Mouse (Mus musculus): ENCODE measurements at regions not wholly inside any gene's neighbourhood (a gene's known extent, or its start where the extent isn't known, plus 50 kb on each side); places are given as distances from the start of the nearest gene placed in this dataset.

- ATAC-seq (ENCODE audit: low FRiP score, low TSS enrichment), result peak; percentile 45
These were observed 330.9 kb downstream of the Mllt3 start for GRCm38 (mm10) chr4:87702290-87702689.

GRCm38 (mm10) chr4:87701024-87701423 lies 332.1 kb downstream of the Mllt3 start:
- WGBS, result 80% methylated on average over 4 of the region's 4 CpGs
- Histone ChIP-seq H3K27ac (ENCODE audit: low read depth, low read length) (no peak overlapping the region), H3K36me3 (ENCODE audit: control insufficient read depth, insufficient read depth, low read length) (no peaks in the 10 kb centered on the region), H3K4me1 (ENCODE audit: control insufficient read depth, insufficient read depth, low read length) (peaks cover 3% of the 10 kb centered on the region; the same call in 1 of the 2 replicates), H3K27me3 (ENCODE audit: control insufficient read depth, insufficient read depth, low read length) (no peaks in the 10 kb centered on the region), H3K4me2 (replicated peaks; ENCODE audit: low read depth, low read length) (no peak overlapping the region), H3K9ac (ENCODE audit: low read depth, low read length) (no peak overlapping the region), H3K9me3 (ENCODE audit: control insufficient read depth, low read length) (no peaks in the 10 kb centered on the region), H3K4me3 (ENCODE audit: low read length) (no peak overlapping the region)
- ATAC-seq (ENCODE audit: low FRiP score, low TSS enrichment), result no peak

More at GRCm38 (mm10) chr4:87702290-87702689, 330.9 kb downstream of the Mllt3 start:
- no peak overlapping the region for H3K9ac ChIP-seq (ENCODE audit: low read depth, low read length)
- H3K27me3 ChIP-seq (ENCODE audit: control insufficient read depth, insufficient read depth, low read length), result no peaks in the 10 kb centered on the region
- H3K36me3 ChIP-seq (ENCODE audit: control insufficient read depth, insufficient read depth, low read length), result no peaks in the 10 kb centered on the region
- no peak overlapping the region for H3K4me3 ChIP-seq (ENCODE audit: low read length)
- H3K9me3 ChIP-seq (ENCODE audit: control insufficient read depth, low read length), result no peaks in the 10 kb centered on the region
- H3K27ac ChIP-seq (ENCODE audit: low read depth, low read length), result no peak overlapping the region
- H3K4me1 ChIP-seq (ENCODE audit: control insufficient read depth, insufficient read depth, low read length), result peaks cover 3% of the 10 kb centered on the region; the same call in 1 of the 2 replicates
- WGBS, result 79% methylated on average over 3 of the region's 3 CpGs
- no peak overlapping the region for H3K4me2 ChIP-seq (replicated peaks; ENCODE audit: low read depth, low read length)

- Histone ChIP-seq H3K9me3 (ENCODE audit: control insufficient read depth, low read length) (no peaks in the 10 kb centered on the region), H3K4me1 (ENCODE audit: control insufficient read depth, insufficient read depth, low read length) (peaks cover 3% of the 10 kb centered on the region; the same call in 1 of the 2 replicates), H3K9ac (ENCODE audit: low read depth, low read length) (no peak overlapping the region), H3K4me2 (replicated peaks; ENCODE audit: low read depth, low read length) (no peak overlapping the region), H3K27me3 (ENCODE audit: control insufficient read depth, insufficient read depth, low read length) (no peaks in the 10 kb centered on the region), H3K36me3 (ENCODE audit: control insufficient read depth, insufficient read depth, low read length) (no peaks in the 10 kb centered on the region), H3K27ac (ENCODE audit: low read depth, low read length) (no peak overlapping the region), H3K4me3 (ENCODE audit: low read length) (no peak overlapping the region)
- WGBS, result 80% methylated on average over 2 of the region's 2 CpGs
- no peak for ATAC-seq (ENCODE audit: low FRiP score, low TSS enrichment)
These were observed 332.7 kb downstream of the Mllt3 start for GRCm38 (mm10) chr4:87700508-87700907.

GRCm38 (mm10) chr4:87699586-87699985 lies 333.6 kb downstream of the Mllt3 start:
- Histone ChIP-seq H3K27ac (ENCODE audit: low read depth, low read length) (no peak overlapping the region), H3K4me1 (ENCODE audit: control insufficient read depth, insufficient read depth, low read length) (peaks cover 3% of the 10 kb centered on the region; the same call in 1 of the 2 replicates), H3K9ac (ENCODE audit: low read depth, low read length) (no peak overlapping the region), H3K36me3 (ENCODE audit: control insufficient read depth, insufficient read depth, low read length) (no peaks in the 10 kb centered on the region), H3K4me2 (replicated peaks; ENCODE audit: low read depth, low read length) (no peak overlapping the region), H3K4me3 (ENCODE audit: low read length) (no peak overlapping the region), H3K27me3 (ENCODE audit: control insufficient read depth, insufficient read depth, low read length) (no peaks in the 10 kb centered on the region), H3K9me3 (ENCODE audit: control insufficient read depth, low read length) (no peaks in the 10 kb centered on the region)
- WGBS, result 23% methylated on average over 4 of the region's 4 CpGs
- ATAC-seq (ENCODE audit: low FRiP score, low TSS enrichment), result no peak

- no peaks in the 10 kb centered on the region for H3K36me3 ChIP-seq (ENCODE audit: control insufficient read depth, insufficient read depth, low read length)
- H3K4me2 ChIP-seq (replicated peaks; ENCODE audit: low read depth, low read length), result no peak overlapping the region
- 0 out of 2 replicates have a peak, but pooled peaks have one; percentile 47 for ATAC-seq (ENCODE audit: low FRiP score, low TSS enrichment)
- no peak overlapping the region for H3K9ac ChIP-seq (ENCODE audit: low read depth, low read length)
- no peaks in the 10 kb centered on the region for H3K9me3 ChIP-seq (ENCODE audit: control insufficient read depth, low read length)
- H3K4me1 ChIP-seq (ENCODE audit: control insufficient read depth, insufficient read depth, low read length), result peaks cover 3% of the 10 kb centered on the region; the same call in 1 of the 2 replicates
- no peak overlapping the region for H3K27ac ChIP-seq (ENCODE audit: low read depth, low read length)
- no peaks in the 10 kb centered on the region for H3K27me3 ChIP-seq (ENCODE audit: control insufficient read depth, insufficient read depth, low read length)
- 27% methylated on average over 3 of the region's 3 CpGs for WGBS
- H3K4me3 ChIP-seq (ENCODE audit: low read length), result no peak overlapping the region
These were observed 334.4 kb downstream of the Mllt3 start for GRCm38 (mm10) chr4:87698750-87699149.

GRCm38 (mm10) chr4:87696921-87697320 lies 336.2 kb downstream of the Mllt3 start:
- 84% methylated on average over 4 of the region's 4 CpGs for WGBS
- ATAC-seq (ENCODE audit: low FRiP score, low TSS enrichment), result no peak
- no peaks in the 10 kb centered on the region for H3K9me3 ChIP-seq (ENCODE audit: control insufficient read depth, low read length)

GRCm38 (mm10) chr4:87695811-87696210 lies 337.4 kb downstream of the Mllt3 start:
- no peak for ATAC-seq (ENCODE audit: low FRiP score, low TSS enrichment)
- no peak overlapping the region for H3K4me2 ChIP-seq (replicated peaks; ENCODE audit: low read depth, low read length)
- 97% methylated on average over 5 of the region's 5 CpGs for whole genome bisulfite sequencing

More at GRCm38 (mm10) chr4:87696921-87697320, 336.2 kb downstream of the Mllt3 start:
- H3K4me2 ChIP-seq (replicated peaks; ENCODE audit: low read depth, low read length), result no peak overlapping the region
- H3K4me3 ChIP-seq (ENCODE audit: low read length), result no peak overlapping the region
- no peaks in the 10 kb centered on the region for H3K36me3 ChIP-seq (ENCODE audit: control insufficient read depth, insufficient read depth, low read length)
- no peaks in the 10 kb centered on the region for H3K27me3 ChIP-seq (ENCODE audit: control insufficient read depth, insufficient read depth, low read length)
- H3K27ac ChIP-seq (ENCODE audit: low read depth, low read length), result no peak overlapping the region
- H3K4me1 ChIP-seq (ENCODE audit: control insufficient read depth, insufficient read depth, low read length), result peaks cover 3% of the 10 kb centered on the region; the same call in 1 of the 2 replicates
- no peak overlapping the region for H3K9ac ChIP-seq (ENCODE audit: low read depth, low read length)

GRCm38 (mm10) chr4:87692741-87693140 lies 340.4 kb downstream of the Mllt3 start:
- no peak overlapping the region for H3K4me3 ChIP-seq (ENCODE audit: low read length)
- ATAC-seq (ENCODE audit: low FRiP score, low TSS enrichment), result no peak
- H3K4me2 ChIP-seq (replicated peaks; ENCODE audit: low read depth, low read length), result no peak overlapping the region
- WGBS, result 94% methylated on average over 2 of the region's 2 CpGs
- no peaks in the 10 kb centered on the region for H3K36me3 ChIP-seq (ENCODE audit: control insufficient read depth, insufficient read depth, low read length)
- no peaks in the 10 kb centered on the region for H3K4me1 ChIP-seq (ENCODE audit: control insufficient read depth, insufficient read depth, low read length)
- no peak overlapping the region for H3K27ac ChIP-seq (ENCODE audit: low read depth, low read length)
- H3K9me3 ChIP-seq (ENCODE audit: control insufficient read depth, low read length), result no peaks in the 10 kb centered on the region
- H3K9ac ChIP-seq (ENCODE audit: low read depth, low read length), result no peak overlapping the region
- no peaks in the 10 kb centered on the region for H3K27me3 ChIP-seq (ENCODE audit: control insufficient read depth, insufficient read depth, low read length)

More at GRCm38 (mm10) chr4:87695811-87696210, 337.4 kb downstream of the Mllt3 start:
- Histone ChIP-seq H3K9ac (ENCODE audit: low read depth, low read length) (no peak overlapping the region), H3K36me3 (ENCODE audit: control insufficient read depth, insufficient read depth, low read length) (no peaks in the 10 kb centered on the region), H3K4me1 (ENCODE audit: control insufficient read depth, insufficient read depth, low read length) (peaks cover 3% of the 10 kb centered on the region; the same call in 1 of the 2 replicates), H3K4me3 (ENCODE audit: low read length) (no peak overlapping the region), H3K9me3 (ENCODE audit: control insufficient read depth, low read length) (no peaks in the 10 kb centered on the region), H3K27me3 (ENCODE audit: control insufficient read depth, insufficient read depth, low read length) (no peaks in the 10 kb centered on the region), H3K27ac (ENCODE audit: low read depth, low read length) (no peak overlapping the region)

- Histone ChIP-seq H3K4me1 (ENCODE audit: control insufficient read depth, insufficient read depth, low read length) (no peaks in the 10 kb centered on the region), H3K9me3 (ENCODE audit: control insufficient read depth, low read length) (no peaks in the 10 kb centered on the region), H3K27me3 (ENCODE audit: control insufficient read depth, insufficient read depth, low read length) (no peaks in the 10 kb centered on the region), H3K36me3 (ENCODE audit: control insufficient read depth, insufficient read depth, low read length) (no peaks in the 10 kb centered on the region), H3K4me2 (replicated peaks; ENCODE audit: low read depth, low read length) (no peak overlapping the region), H3K27ac (ENCODE audit: low read depth, low read length) (no peak overlapping the region), H3K9ac (ENCODE audit: low read depth, low read length) (no peak overlapping the region), H3K4me3 (ENCODE audit: low read length) (no peak overlapping the region)
- 90% methylated on average over 1 of the region's 1 CpGs for WGBS
- ATAC-seq (ENCODE audit: low FRiP score, low TSS enrichment), result no peak
These were observed 348.2 kb downstream of the Mllt3 start for GRCm38 (mm10) chr4:87684952-87685351.
